Mouse (Mus musculus): ENCODE data around the gene Zfp385c.

GRCm38 (mm10) chr11:100716649-100717048 is 24.4 kb upstream of the Zfp385c start:
- TF ChIP-seq POLR2A (IDR thresholded peaks at IDR 0.05; ENCODE audit: insufficient read depth, low read depth, low read length) (no peak), CTCF (IDR thresholded peaks at IDR 0.05) (no peak), EP300 (IDR thresholded peaks at IDR 0.05; ENCODE audit: insufficient read depth, low read depth, low read length) (no peak)

Data from heart, adult 2 months (tissue).